Mouse (Mus musculus): ENCODE data around the gene Rtraf. TPM values are rescaled to one million over a fixed set of nuclear protein-coding genes. Genes with fewer than 3 reads are reported as not detected.
"Not testable (repeated sequence)": the region's sequence is repeated elsewhere in the genome, so short reads cannot be mapped to it uniquely, and the experiment has no call there.

Rtraf gene
- total RNA-seq (2021), result 10 to 100 TPM; 67.2 to 70.5 TPM
- long read RNA-seq, experiment 1, transcript Rtraf-201 (8 exons, 1,562 nt), result major isoform, 227 of 818 reads
- long read RNA-seq, experiment 1, partial matches to known transcripts, result 1 of 818 reads
- long read RNA-seq, experiment 1, other reads (novel, unspliced or antisense), result 590 of 818 reads
- long read RNA-seq, experiment 2, transcript Rtraf-201 (8 exons, 1,562 nt), result major isoform, 222 of 536 reads
- long read RNA-seq, experiment 2, partial matches to known transcripts, result 2 of 536 reads
- long read RNA-seq, experiment 2, other reads (novel, unspliced or antisense), result 312 of 536 reads

- DNase-seq, result peak; percentile 94
Observed at GRCm38 (mm10) chr14:19823321-19824142, at the start of gene Rtraf. Gene Rtraf, minus strand, starts transcription at chr14:19823824.

- no peak for DNase-seq
Observed at GRCm38 (mm10) chr14:19867286-19867935, 43.8 kb upstream of the Rtraf start.

GRCm38 (mm10) chr14:19865121-19865520, 41.5 kb upstream of the Rtraf start:
- not testable (repeated sequence) for DNase-seq

- DNase-seq, result no peak
Observed at GRCm38 (mm10) chr14:19861311-19862080, 37.9 kb upstream of the Rtraf start.

GRCm38 (mm10) chr14:19860281-19860680, 36.7 kb upstream of the Rtraf start:
- DNase-seq, result no peak

GRCm38 (mm10) chr14:19858808-19859776, 35.5 kb upstream of the Rtraf start:
- DNase-seq, result no peak

- DNase-seq, result no peak
Observed at GRCm38 (mm10) chr14:19858279-19858678, 34.7 kb upstream of the Rtraf start.

GRCm38 (mm10) chr14:19853471-19853870, 29.8 kb upstream of the Rtraf start:
- no peak for DNase-seq

GRCm38 (mm10) chr14:19839600-19840332, 16.1 kb upstream of the Rtraf start:
- peak; percentile 14 for DNase-seq

- no peak for DNase-seq
Observed at GRCm38 (mm10) chr14:19836289-19836688, 12.7 kb upstream of the Rtraf start.

GRCm38 (mm10) chr14:19825481-19825880, 1.9 kb upstream of the Rtraf start:
- no peak for DNase-seq

- DNase-seq, result no peak
Observed at GRCm38 (mm10) chr14:19821686-19822085, 1.9 kb downstream of the Rtraf start.

GRCm38 (mm10) chr14:19817949-19818348, 5.7 kb downstream of the Rtraf start:
- peak; percentile 35 for DNase-seq

GRCm38 (mm10) chr14:19813061-19813460, 10.6 kb downstream of the Rtraf start:
- no peak for DNase-seq

- no peak for DNase-seq
Observed at GRCm38 (mm10) chr14:19809934-19810333, 13.7 kb downstream of the Rtraf start.

- DNase-seq, result no peak
Observed at GRCm38 (mm10) chr14:19807858-19808257, 15.8 kb downstream of the Rtraf start.

GRCm38 (mm10) chr14:19807339-19807738, 16.3 kb downstream of the Rtraf start:
- peak; percentile 18 for DNase-seq

GRCm38 (mm10) chr14:19803623-19804022, 20.0 kb downstream of the Rtraf start:
- no peak for DNase-seq

GRCm38 (mm10) chr14:19803222-19803621, 20.4 kb downstream of the Rtraf start:
- no peak for DNase-seq
